Mouse (Mus musculus): ENCODE results near the gene Mapk6.

DNA sequence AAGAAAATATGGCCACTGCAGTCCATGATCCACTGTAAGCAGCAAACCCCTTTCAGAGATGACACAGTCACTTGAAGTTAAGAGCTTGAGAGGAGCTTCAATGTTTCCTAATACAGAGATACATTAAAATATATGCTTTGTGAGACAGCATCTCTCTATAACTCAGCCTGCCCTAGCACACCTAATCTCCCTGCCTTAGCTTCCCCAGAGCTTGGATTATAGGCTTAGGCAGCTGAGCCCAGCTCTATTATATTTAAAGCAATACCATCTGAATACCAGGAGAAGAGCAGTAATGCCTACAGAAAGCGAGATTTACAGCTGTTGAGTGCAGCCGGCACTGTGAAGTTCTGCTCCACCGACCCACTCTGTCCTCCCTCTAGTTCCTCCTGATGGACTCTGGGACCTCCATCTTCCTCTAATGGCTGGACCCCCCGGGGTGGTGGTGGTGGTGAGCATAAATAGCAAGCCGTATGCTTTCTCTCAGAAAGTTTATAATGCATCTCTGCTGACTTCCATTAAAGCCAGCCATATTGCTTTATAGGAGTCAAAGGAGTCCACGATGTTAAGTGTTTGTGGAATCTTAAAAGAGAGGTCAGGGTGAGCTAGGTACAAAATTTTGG, 1.2 kb upstream of the Mapk6 start:
- no peak for TF ChIP-seq POLR2A (IDR thresholded peaks at IDR 0.05; ENCODE audit: borderline replicate concordance, extremely low read depth, insufficient read depth, insufficient read length, poor library complexity, severe bottlenecking)
- no peak for TF ChIP-seq CTCF (IDR thresholded peaks at IDR 0.05; ENCODE audit: borderline replicate concordance, extremely low read depth, insufficient read depth, insufficient read length)

Measured in brain, embryonic 14.5 days (tissue).